Mouse (Mus musculus): ENCODE data around the gene Olfr559. TPM values are rescaled to one million over a fixed set of nuclear protein-coding genes. Genes with fewer than 3 reads are reported as not detected.

The Olfr559 gene
- polyA plus RNA-seq, 1 experiment from 2014 or later = not detected

GRCm38 (mm10) chr7:102695358-102696125 is 31.7 kb downstream of the Olfr559 start, which contains the start of gene Olfr557:
Gene Olfr557, plus strand, starts transcription at chr7:102695910.
- Histone ChIP-seq H3K27me3 (ENCODE audit: control insufficient read depth, insufficient read depth, low read length) (no peaks in the 10 kb centered on the region), H3K4me2 (ENCODE audit: low read depth, severe bottlenecking) (no peak within 1 kb of the TSS), H3K4me3 (ENCODE audit: low read depth, low read length) (no peak within 1 kb of the TSS), H3K9ac (ENCODE audit: low read length) (no peak within 1 kb of the TSS), H3K27ac (replicated peaks; ENCODE audit: low read depth, low read length) (no peak within 1 kb of the TSS), H3K4me1 (ENCODE audit: control insufficient read depth, insufficient read depth, low read length) (no peaks in the 10 kb centered on the region), H3K36me3 (ENCODE audit: control insufficient read depth, insufficient read depth, low read length) (no peaks in the 10 kb centered on the region), H3K9me3 (ENCODE audit: control insufficient read depth, low read length) (no peaks in the 10 kb centered on the region)
- WGBS = 85% methylated on average over 5 of the region's 5 CpGs
- peak; percentile 55 for DNase-seq (ENCODE audit: low spot score)
- ATAC-seq (ENCODE audit: insufficient number of reproducible peaks, low FRiP score, low TSS enrichment, low read depth) = no peak

GRCm38 (mm10) chr7:102686944-102687501 is 40.3 kb downstream of the Olfr559 start, which contains the start of gene Trim68:
Gene Trim68, minus strand, starts transcription at chr7:102687327.
- Histone ChIP-seq H3K27ac (replicated peaks; ENCODE audit: low read depth, low read length) (peak within 1 kb of the TSS; percentile 47; the same call in 1 of the 2 replicates), H3K4me1 (ENCODE audit: control insufficient read depth, insufficient read depth, low read length) (no peaks in the 10 kb centered on the region), H3K9me3 (ENCODE audit: control insufficient read depth, low read length) (no peaks in the 10 kb centered on the region), H3K27me3 (ENCODE audit: control insufficient read depth, insufficient read depth, low read length) (no peaks in the 10 kb centered on the region), H3K9ac (ENCODE audit: low read length) (peak within 1 kb of the TSS; percentile 77), H3K4me3 (ENCODE audit: low read depth, low read length) (peak within 1 kb of the TSS; percentile 53), H3K4me2 (ENCODE audit: low read depth, severe bottlenecking) (peak within 1 kb of the TSS; percentile 58), H3K36me3 (ENCODE audit: control insufficient read depth, insufficient read depth, low read length) (no peaks in the 10 kb centered on the region)
- DNase-seq (ENCODE audit: low spot score) = peak; percentile 92
- whole genome bisulfite sequencing = under 1% methylated on average over 40 of the region's 40 CpGs
- peak; percentile 99 for ATAC-seq (ENCODE audit: insufficient number of reproducible peaks, low FRiP score, low TSS enrichment, low read depth)

GRCm38 (mm10) chr7:102681916-102682315 is 45.4 kb downstream of the Olfr559 start:
- no peak overlapping the region for H3K27ac ChIP-seq (replicated peaks; ENCODE audit: low read depth, low read length)
- no peaks in the 10 kb centered on the region for H3K9me3 ChIP-seq (ENCODE audit: control insufficient read depth, low read length)
- no peaks in the 10 kb centered on the region for H3K27me3 ChIP-seq (ENCODE audit: control insufficient read depth, insufficient read depth, low read length)
- DNase-seq (ENCODE audit: low spot score) (no peak), ATAC-seq (ENCODE audit: insufficient number of reproducible peaks, low FRiP score, low TSS enrichment, low read depth) (no peak)
- WGBS = 85% methylated on average over 1 of the region's 1 CpGs
- H3K9ac ChIP-seq (ENCODE audit: low read length) = no peak overlapping the region
- H3K4me3 ChIP-seq (ENCODE audit: low read depth, low read length) = no peak overlapping the region
- no peak overlapping the region for H3K4me2 ChIP-seq (ENCODE audit: low read depth, severe bottlenecking)
- no peaks in the 10 kb centered on the region for H3K36me3 ChIP-seq (ENCODE audit: control insufficient read depth, insufficient read depth, low read length)
- no peaks in the 10 kb centered on the region for H3K4me1 ChIP-seq (ENCODE audit: control insufficient read depth, insufficient read depth, low read length)

- no peak for ATAC-seq (ENCODE audit: insufficient number of reproducible peaks, low FRiP score, low TSS enrichment, low read depth)
- no peak overlapping the region for H3K4me2 ChIP-seq (ENCODE audit: low read depth, severe bottlenecking)
- 82% methylated on average over 2 of the region's 2 CpGs for WGBS
These were observed 51.1 kb downstream of the Olfr559 start for GRCm38 (mm10) chr7:102676225-102676624.

More at GRCm38 (mm10) chr7:102676225-102676624, 51.1 kb downstream of the Olfr559 start:
- H3K4me3 ChIP-seq (ENCODE audit: low read depth, low read length) = no peak overlapping the region
- no peak overlapping the region for H3K27ac ChIP-seq (replicated peaks; ENCODE audit: low read depth, low read length)
- H3K4me1 ChIP-seq (ENCODE audit: control insufficient read depth, insufficient read depth, low read length) = no peaks in the 10 kb centered on the region
- DNase-seq (ENCODE audit: low spot score) = no peak
- no peaks in the 10 kb centered on the region for H3K27me3 ChIP-seq (ENCODE audit: control insufficient read depth, insufficient read depth, low read length)
- H3K9me3 ChIP-seq (ENCODE audit: control insufficient read depth, low read length) = no peaks in the 10 kb centered on the region
- H3K36me3 ChIP-seq (ENCODE audit: control insufficient read depth, insufficient read depth, low read length) = no peaks in the 10 kb centered on the region
- H3K9ac ChIP-seq (ENCODE audit: low read length) = no peak overlapping the region

Other genes starting within 250 kb of the Olfr559 start
- gene Olfr543, start 245.8 kb downstream of the Olfr559 start, polyA plus RNA-seq (2014; fragmentation: Nextera tagmentation; extraction: Ambion mirVana) = 0.23 and 0.56 TPM in 2 replicates
- gene Olfr544, start 239.2 kb downstream of the Olfr559 start, polyA plus RNA-seq (2014; fragmentation: Nextera tagmentation; extraction: Ambion mirVana) = 0.05 and 0.09 TPM in 2 replicates
- gene Olfr545, start 227.9 kb downstream of the Olfr559 start, polyA plus RNA-seq (2014; fragmentation: Nextera tagmentation; extraction: Ambion mirVana) = 0.39 TPM in 1 of 2 replicates, not detected in the other
- gene Olfr547, start 192.7 kb downstream of the Olfr559 start, polyA plus RNA-seq (2014; fragmentation: Nextera tagmentation; extraction: Ambion mirVana) = not detected in 2 replicates
- not detected in 2 replicates for gene Olfr548-ps1, start 186.6 kb downstream of the Olfr559 start, polyA plus RNA-seq (2014; fragmentation: Nextera tagmentation; extraction: Ambion mirVana)
- not detected in 2 replicates for gene Olfr549, start 177.6 kb downstream of the Olfr559 start, polyA plus RNA-seq (2014; fragmentation: Nextera tagmentation; extraction: Ambion mirVana)
- gene Trim21, start 162.0 kb downstream of the Olfr559 start, polyA plus RNA-seq (2014; fragmentation: Nextera tagmentation; extraction: Ambion mirVana) = 0.13 and 0.95 TPM in 2 replicates
- gene Olfr550, start 156.0 kb downstream of the Olfr559 start, polyA plus RNA-seq (2014; fragmentation: Nextera tagmentation; extraction: Ambion mirVana) = not detected in 2 replicates
- gene Olfr551, start 135.6 kb downstream of the Olfr559 start, polyA plus RNA-seq (2014; fragmentation: Nextera tagmentation; extraction: Ambion mirVana) = not detected in 2 replicates
- not detected in 2 replicates for gene Olfr552, start 129.7 kb downstream of the Olfr559 start, polyA plus RNA-seq (2014; fragmentation: Nextera tagmentation; extraction: Ambion mirVana)
- not detected in 2 replicates for gene Olfr553, start 109.3 kb downstream of the Olfr559 start, polyA plus RNA-seq (2014; fragmentation: Nextera tagmentation; extraction: Ambion mirVana)
- gene Olfr554, start 89.1 kb downstream of the Olfr559 start, polyA plus RNA-seq (2014; fragmentation: Nextera tagmentation; extraction: Ambion mirVana) = not detected in 2 replicates
- gene Olfr555, start 68.7 kb downstream of the Olfr559 start, polyA plus RNA-seq (2014; fragmentation: Nextera tagmentation; extraction: Ambion mirVana) = not detected in 2 replicates
- gene Olfr556, start 62.6 kb downstream of the Olfr559 start, polyA plus RNA-seq (2014; fragmentation: Nextera tagmentation; extraction: Ambion mirVana) = not detected in 2 replicates
- gene Trim68, start 40.2 kb downstream of the Olfr559 start, polyA plus RNA-seq (2014; fragmentation: Nextera tagmentation; extraction: Ambion mirVana) = 12.9 and 13.6 TPM in 2 replicates
- gene Olfr557, start 31.6 kb downstream of the Olfr559 start, polyA plus RNA-seq (2014; fragmentation: Nextera tagmentation; extraction: Ambion mirVana) = not detected in 2 replicates
- gene Olfr558, start 25.3 kb downstream of the Olfr559 start, polyA plus RNA-seq (2014; fragmentation: Nextera tagmentation; extraction: Ambion mirVana) = not detected in 2 replicates
- gene Olfr33, start 8.4 kb downstream of the Olfr559 start, polyA plus RNA-seq (2014; fragmentation: Nextera tagmentation; extraction: Ambion mirVana) = not detected in 2 replicates
- not detected in 2 replicates for gene Olfr560, start 31.9 kb upstream of the Olfr559 start, polyA plus RNA-seq (2014; fragmentation: Nextera tagmentation; extraction: Ambion mirVana)
- not detected in 2 replicates for gene Olfr78, start 32.0 kb upstream of the Olfr559 start, polyA plus RNA-seq (2014; fragmentation: Nextera tagmentation; extraction: Ambion mirVana)
- gene Olfr561, start 43.7 kb upstream of the Olfr559 start, polyA plus RNA-seq (2014; fragmentation: Nextera tagmentation; extraction: Ambion mirVana) = not detected in 2 replicates
- gene Olfr564, start 76.0 kb upstream of the Olfr559 start, polyA plus RNA-seq (2014; fragmentation: Nextera tagmentation; extraction: Ambion mirVana) = not detected in 2 replicates
- gene Olfr566, start 131.3 kb upstream of the Olfr559 start, polyA plus RNA-seq (2014; fragmentation: Nextera tagmentation; extraction: Ambion mirVana) = not detected in 2 replicates
- not detected in 2 replicates for gene Olfr568, start 149.6 kb upstream of the Olfr559 start, polyA plus RNA-seq (2014; fragmentation: Nextera tagmentation; extraction: Ambion mirVana)
- gene Olfr569, start 163.4 kb upstream of the Olfr559 start, polyA plus RNA-seq (2014; fragmentation: Nextera tagmentation; extraction: Ambion mirVana) = not detected in 2 replicates
- gene Olfr570, start 167.1 kb upstream of the Olfr559 start, polyA plus RNA-seq (2014; fragmentation: Nextera tagmentation; extraction: Ambion mirVana) = not detected in 2 replicates
- not detected in 2 replicates for gene Olfr571, start 190.0 kb upstream of the Olfr559 start, polyA plus RNA-seq (2014; fragmentation: Nextera tagmentation; extraction: Ambion mirVana)
- not detected in 2 replicates for gene Olfr572, start 196.9 kb upstream of the Olfr559 start, polyA plus RNA-seq (2014; fragmentation: Nextera tagmentation; extraction: Ambion mirVana)
- gene Olfr573-ps1, start 215.1 kb upstream of the Olfr559 start, polyA plus RNA-seq (2014; fragmentation: Nextera tagmentation; extraction: Ambion mirVana) = not detected in 2 replicates
- not detected in 2 replicates for gene Olfr574, start 221.0 kb upstream of the Olfr559 start, polyA plus RNA-seq (2014; fragmentation: Nextera tagmentation; extraction: Ambion mirVana)
- gene Olfr575, start 231.3 kb upstream of the Olfr559 start, polyA plus RNA-seq (2014; fragmentation: Nextera tagmentation; extraction: Ambion mirVana) = not detected in 2 replicates
- gene Olfr576, start 235.2 kb upstream of the Olfr559 start, polyA plus RNA-seq (2014; fragmentation: Nextera tagmentation; extraction: Ambion mirVana) = not detected in 2 replicates
- not detected in 2 replicates for gene Olfr577, start 248.5 kb upstream of the Olfr559 start, polyA plus RNA-seq (2014; fragmentation: Nextera tagmentation; extraction: Ambion mirVana)